Mouse (Mus musculus) cortical plate, adult 2 months (tissue): ENCODE data around the gene Plekhf1.

Source experiments
- CTCF ChIP-seq: fragments of 200-500 bp; IDR thresholded peaks from 2 replicates; pipeline ENCODE4 v1.5.1; 2011; ENCODE audit warnings: mild to moderate bottlenecking, control low read depth, low read length; ENCODE audit not compliant: insufficient read depth; ENCODE audit errors: extremely low read depth
- POLR2A ChIP-seq: fragments of 200-500 bp; IDR thresholded peaks from 2 replicates; pipeline ENCODE4 v1.6.1; 2011; ENCODE audit warnings: mild to moderate bottlenecking, low read length, control low read depth; ENCODE audit not compliant: insufficient read depth; ENCODE audit errors: extremely low read depth

DNA sequence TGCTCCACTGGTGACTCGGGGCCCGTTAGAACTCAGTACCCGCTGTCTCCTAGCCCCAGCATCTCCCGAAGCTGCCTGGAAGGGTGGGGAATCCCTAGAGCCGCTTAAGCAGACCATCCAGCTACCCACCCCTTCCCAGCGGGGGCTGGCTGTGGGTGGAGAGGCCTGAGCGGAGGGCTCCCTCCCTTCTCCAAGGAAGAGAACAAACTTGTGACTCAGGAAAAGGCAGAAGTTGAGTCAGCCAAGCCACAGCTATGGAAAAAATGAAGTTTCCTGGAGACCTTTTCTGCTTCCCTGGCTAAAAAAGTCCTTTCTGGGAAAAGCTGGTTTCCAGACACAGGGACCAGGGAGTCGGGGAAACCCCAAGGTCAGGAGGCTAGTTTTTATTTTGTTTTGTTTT is 2.5 kb upstream of the Plekhf1 start:
- no peak for TF ChIP-seq CTCF
- TF ChIP-seq POLR2A = no peak
